Mouse (Mus musculus): Measurements from ENCODE around the gene Ptch1. TPM values are rescaled to one million over a fixed set of nuclear protein-coding genes. Genes with fewer than 3 reads are reported as not detected.

Gene Ptch1
- total and polyA plus RNA-seq, 3 experiments = 7.5 to 79.0 (median 23.4) TPM

GRCm38 (mm10) chr13:63593469-63594050 lies 20.2 kb upstream of the Ptch1 start:
- peak; percentile 25; the same call in 1 of the 2 replicates for TF ChIP-seq POLR2AphosphoS5 (IDR thresholded peaks at IDR 0.05; ENCODE audit: borderline replicate concordance, low read depth, low read length)
- TF ChIP-seq MYC (IDR thresholded peaks at IDR 0.05; ENCODE audit: low read depth, low read length) = no peak

GRCm38 (mm10) chr13:63592755-63593154 lies 19.4 kb upstream of the Ptch1 start:
- H3K27ac ChIP-seq (ENCODE audit: control insufficient read depth, low read depth, low read length) = no peak overlapping the region
- no peaks in the 10 kb centered on the region for H3K79me2 ChIP-seq (ENCODE audit: control insufficient read depth, insufficient read depth, low read length, poor library complexity)
- H3K36me3 ChIP-seq (ENCODE audit: control insufficient read depth in 1 of 2, insufficient read depth in 2 of 2, low read length in 2 of 2) = no peaks in the 10 kb centered on the region
- H3K9ac ChIP-seq (ENCODE audit: control insufficient read depth, low read depth, low read length, poor library complexity, severe bottlenecking) = no peak overlapping the region
- TF ChIP-seq BHLHE40 (IDR thresholded peaks at IDR 0.05; ENCODE audit: borderline replicate concordance, low read depth, low read length) (no peak), ETS1 (IDR thresholded peaks at IDR 0.05; ENCODE audit: low read depth, low read length) (no peak), ZNF384 (IDR thresholded peaks at IDR 0.05; ENCODE audit: low read depth, low read length) (no peak), SIN3A (IDR thresholded peaks at IDR 0.05; ENCODE audit: low read length) (no peak), NELFE (IDR thresholded peaks at IDR 0.05; ENCODE audit: low read depth, low read length) (no peak), E2F4 (IDR thresholded peaks at IDR 0.05; ENCODE audit: borderline replicate concordance, low read depth, low read length) (no peak), SMC3 (IDR thresholded peaks at IDR 0.05; ENCODE audit: low read depth, low read length) (no peak), TBP (IDR thresholded peaks at IDR 0.05; ENCODE audit: low read depth, low read length) (no peak), EP300 (IDR thresholded peaks at IDR 0.05; ENCODE audit: low read depth in 1 of 2, low read length in 2 of 2) (no peak), RAD21 (IDR thresholded peaks at IDR 0.05; ENCODE audit: low read depth, low read length) (no peak), CTCF (IDR thresholded peaks at IDR 0.05 in 2 of 3, conservative IDR thresholded peaks at IDR 0.05 in 1 of 3; ENCODE audit: control insufficient read depth in 1 of 3, insufficient read depth in 1 of 3, low read depth in 2 of 3, low read length in 3 of 3, poor library complexity in 1 of 3, severe bottlenecking in 1 of 3) (no peak), ZC3H11A (IDR thresholded peaks at IDR 0.05; ENCODE audit: low read depth, low read length) (no peak), TCF12 (IDR thresholded peaks at IDR 0.05; ENCODE audit: low read depth, low read length) (no peak), JUND (IDR thresholded peaks at IDR 0.05; ENCODE audit: low read depth, low read length) (no peak), MYC (IDR thresholded peaks at IDR 0.05; ENCODE audit: low read depth, low read length) (no peak), USF1 (IDR thresholded peaks at IDR 0.05; ENCODE audit: low read depth, low read length) (no peak), ZKSCAN1 (IDR thresholded peaks at IDR 0.05; ENCODE audit: low read depth, low read length) (no peak), POLR2AphosphoS5 (IDR thresholded peaks at IDR 0.05; ENCODE audit: borderline replicate concordance, low read depth, low read length) (no peak), CHD1 (IDR thresholded peaks at IDR 0.05; ENCODE audit: low read depth, low read length) (no peak), MXI1 (IDR thresholded peaks at IDR 0.05; ENCODE audit: low read depth, low read length) (no peak)
- no peak for DNase-seq (ENCODE audit: low read depth, low spot score)
- H3K27me3 ChIP-seq (ENCODE audit: control insufficient read depth in 1 of 2, insufficient read depth in 2 of 2, low read length in 2 of 2) = peaks cover 8 to 12% of the 10 kb centered on the region in 2 experiments
- H3K4me1 ChIP-seq (ENCODE audit: control insufficient read depth in 1 of 2, insufficient read depth in 2 of 2, low read length in 2 of 2) = no peaks in the 10 kb centered on the region
- H3K9me3 ChIP-seq (replicated peaks; ENCODE audit: insufficient read depth, low read length) = no peaks in the 10 kb centered on the region
- no peak overlapping the region for H3K4me3 ChIP-seq (ENCODE audit: control insufficient read depth in 1 of 2, insufficient read depth in 1 of 2, low read depth in 2 of 2, low read length in 2 of 2)

More at GRCm38 (mm10) chr13:63593469-63594050, 20.2 kb upstream of the Ptch1 start:
- peaks cover 5 to 12% of the 10 kb centered on the region in 2 experiments for H3K27me3 ChIP-seq (ENCODE audit: control insufficient read depth in 1 of 2, insufficient read depth in 2 of 2, low read length in 2 of 2)
- no peak overlapping the region for H3K27ac ChIP-seq (ENCODE audit: control insufficient read depth, low read depth, low read length)
- H3K4me3 ChIP-seq (ENCODE audit: control insufficient read depth in 1 of 2, insufficient read depth in 1 of 2, low read depth in 2 of 2, low read length in 2 of 2) = no peak overlapping the region
- no peak for DNase-seq (ENCODE audit: low read depth, low spot score)
- H3K4me1 ChIP-seq (ENCODE audit: control insufficient read depth in 1 of 2, insufficient read depth in 2 of 2, low read length in 2 of 2) = no peaks in the 10 kb centered on the region
- H3K9me3 ChIP-seq (replicated peaks; ENCODE audit: insufficient read depth, low read length) = no peaks in the 10 kb centered on the region
- no peak overlapping the region for H3K9ac ChIP-seq (ENCODE audit: control insufficient read depth, low read depth, low read length, poor library complexity, severe bottlenecking)
- no peaks in the 10 kb centered on the region for H3K79me2 ChIP-seq (ENCODE audit: control insufficient read depth, insufficient read depth, low read length, poor library complexity)
- no peaks in the 10 kb centered on the region for H3K36me3 ChIP-seq (ENCODE audit: control insufficient read depth in 1 of 2, insufficient read depth in 2 of 2, low read length in 2 of 2)
